Comparison of ENCODE assay signal across 8 mouse cellular contexts in genomic region chr1:162548016-162548916, GRCm38 (mm10). TPM values are rescaled to one million over a fixed set of nuclear protein-coding genes. Genes with fewer than 3 reads are reported as not detected.
DNase-seq lines count a peak whose midpoint lies in the region; ATAC-seq and TF ChIP-seq lines count a peak whose summit lies in the region.

Mettl13 (minus strand) TSS chr1:162548551.

- TF ChIP-seq CTCF in G1E (IDR thresholded peaks at IDR 0.05; ENCODE audit: low read depth, low read length) = no peak

- peak within 1 kb of the TSS; percentile 78 for H3K4me3 ChIP-seq in G1E (ENCODE audit: low read depth, low read length)
- H3K4me3 ChIP-seq in forebrain, embryonic 16.5 days (replicated peaks; ENCODE audit: low read length) = peak within 1 kb of the TSS; percentile 64
- H3K4me3 ChIP-seq in lung, embryonic 15.5 days = peak within 1 kb of the TSS; percentile 69

- H3K4me1 ChIP-seq in G1E (ENCODE audit: insufficient read depth, low read depth, low read length) = peaks cover 42% of the 10 kb centered on the region
- peaks cover 14% of the 10 kb centered on the region for H3K4me1 ChIP-seq in forebrain, embryonic 16.5 days (replicated peaks; ENCODE audit: control insufficient read depth, insufficient read depth, low read length)
- peaks cover 12% of the 10 kb centered on the region for H3K4me1 ChIP-seq in lung, embryonic 15.5 days

- peaks cover 35% of the 10 kb centered on the region for H3K36me3 ChIP-seq in G1E (replicated peaks)
- H3K36me3 ChIP-seq in forebrain, embryonic 16.5 days (ENCODE audit: control insufficient read depth, insufficient read depth) = peaks cover 15% of the 10 kb centered on the region
- H3K36me3 ChIP-seq in lung, embryonic 15.5 days = peaks cover 26% of the 10 kb centered on the region

- peak within 1 kb of the TSS; percentile 78 for H3K4me2 ChIP-seq in forebrain, embryonic 16.5 days (ENCODE audit: low read length)
- H3K4me2 ChIP-seq in lung, embryonic 15.5 days = peak within 1 kb of the TSS; percentile 82

- no peaks in the 10 kb centered on the region for H3K27me3 ChIP-seq in G1E (ENCODE audit: insufficient read depth, low read length)
- no peaks in the 10 kb centered on the region for H3K27me3 ChIP-seq in forebrain, embryonic 16.5 days (replicated peaks; ENCODE audit: control insufficient read depth, insufficient read depth, low read length)
- H3K27me3 ChIP-seq in lung, embryonic 15.5 days = no peaks in the 10 kb centered on the region

- H3K9ac ChIP-seq in forebrain, embryonic 16.5 days (replicated peaks; ENCODE audit: low read depth, low read length) = peak within 1 kb of the TSS; percentile 67
- peak within 1 kb of the TSS; percentile 75 for H3K9ac ChIP-seq in lung, embryonic 15.5 days

- under 1% methylated on average over 52 of the region's 52 CpGs for WGBS in forebrain, embryonic 16.5 days
- WGBS in lung, embryonic 15.5 days = under 1% methylated on average over 52 of the region's 52 CpGs

- H3K9me3 ChIP-seq in G1E (replicated peaks) = no peaks in the 10 kb centered on the region
- no peaks in the 10 kb centered on the region for H3K9me3 ChIP-seq in forebrain, embryonic 16.5 days (ENCODE audit: control insufficient read depth, low read length)
- H3K9me3 ChIP-seq in lung, embryonic 15.5 days = no peaks in the 10 kb centered on the region

- peak; percentile 99 for DNase-seq in G1E (ENCODE audit: low spot score)
- DNase-seq in cerebellum, adult 18-20 months = peak; percentile 87 to 93
- peak; percentile 88 for DNase-seq in heart, postnatal 4 days
- DNase-seq in layer of hippocampus, adult 8-10 months (ENCODE audit: low spot score in 2 of 2) = peak; percentile 85
- DNase-seq in ovary, postnatal 10 days (ENCODE audit: low spot score) = peak; percentile 42
- peak; percentile 83 to 86 for DNase-seq in thymus, postnatal 10 days (ENCODE audit: low spot score in 2 of 2)

- peak within 1 kb of the TSS; percentile 83 for H3K27ac ChIP-seq in forebrain, embryonic 16.5 days (ENCODE audit: low read length)
- H3K27ac ChIP-seq in lung, embryonic 15.5 days = peak within 1 kb of the TSS; percentile 31; the same call in 1 of the 2 replicates

- ATAC-seq in G1E (ENCODE audit: extremely low read depth, insufficient number of reproducible peaks, low FRiP score, poor library complexity, severe bottlenecking) = peak; percentile 96
- peak; percentile 100 for ATAC-seq in forebrain, embryonic 16.5 days
- peak; percentile 98 for ATAC-seq in lung, embryonic 15.5 days (ENCODE audit: borderline replicate concordance, extremely low read depth, low FRiP score, low TSS enrichment)

RNA-seq across cellular contexts. Expression of gene Mettl13, which starts in this region (rescaled TPM):
- 16.0 and 16.9 TPM in 2 replicates for total RNA-seq in G1E (2014; fragmentation: Nextera tagmentation)
- 27.0 and 27.6 TPM in 2 replicates for total RNA-seq in G1E (2017)
- polyA plus RNA-seq in G1E (2012) = 16.7 and 17.4 TPM in 2 replicates
- polyA plus RNA-seq in forebrain, embryonic 16.5 days (2015; fragmentation: Nextera tagmentation; extraction: Ambion mirVana) = 23.1 and 24.1 TPM in 2 replicates
- 1 to 10 TPM; 6.6 to 8.1 TPM for total RNA-seq in heart, postnatal 4 days (2021)
- 10 to 100 TPM; 10.6 to 14.6 (median 12.4) TPM for total RNA-seq in layer of hippocampus, adult 8-10 months (2022)
- polyA plus RNA-seq in lung, embryonic 15.5 days (2015; fragmentation: Nextera tagmentation; extraction: Ambion mirVana) = 22.6 and 23.4 TPM in 2 replicates

Comparison
In these comparisons a context has a peak if more than half of its experiments do, and no peak if none do; other contexts are left out.
1. Peak in every context shown above with its lines: DNase-seq, ATAC-seq, H3K4me3 ChIP-seq and H3K27ac ChIP-seq.
2. DNase-seq: peak in every context shown above with its lines; median percentile 99 in G1E; 90 in cerebellum, adult 18-20 months; 88 in heart, postnatal 4 days; 85 in layer of hippocampus, adult 8-10 months; 84 in thymus, postnatal 10 days; 42 in ovary, postnatal 10 days.